Mouse (Mus musculus): ENCODE data around the gene Efnb2.

Efnb2 gene

GRCm38 (mm10) chr8:8568215-8568773 is 92.7 kb downstream of the Efnb2 start:
- DNase-seq = no peak

All from right cerebral cortex, postnatal 4 days (tissue).